Mouse (Mus musculus) embryonic facial prominence, embryonic 12.5 days (tissue): ENCODE data around the gene Ston1. TPM values are rescaled to one million over a fixed set of nuclear protein-coding genes. Genes with fewer than 3 reads are reported as not detected.

ENCODE experiments used
- ATAC-seq: fragments of 200-750 bp; cut with Nextera tagmentation; 2 replicates; pipeline ENCODE4 v1.8.0; 2017; ENCODE audit not compliant: insufficient number of reproducible peaks, insufficient read depth, low FRiP score, low TSS enrichment
- H3K27ac ChIP-seq: fragments of 300-500 bp; sonication (generic); 2 replicates; pipeline ENCODE4 v1.5.1; 2016; ENCODE audit warnings: mild to moderate bottlenecking
- H3K27me3 ChIP-seq: fragments of 300-500 bp; sonication (generic); 2 replicates; pipeline ENCODE4 v1.6.1; 2016; ENCODE audit warnings: mild to moderate bottlenecking, moderate library complexity
- H3K36me3 ChIP-seq: fragments of 300-500 bp; sonication (generic); 2 replicates; pipeline ENCODE4 v1.6.1; 2016; ENCODE audit warnings: mild to moderate bottlenecking
- H3K4me1 ChIP-seq: fragments of 300-500 bp; sonication (generic); 2 replicates; pipeline ENCODE4 v1.6.1; 2016
- H3K4me2 ChIP-seq: fragments of 300-500 bp; sonication (generic); replicated peaks from 2 replicates; pipeline ENCODE4 v1.6.1; 2016; ENCODE audit warnings: mild to moderate bottlenecking, moderate library complexity
- H3K4me3 ChIP-seq: fragments of 300-500 bp; sonication (generic); 2 replicates; pipeline ENCODE4 v1.5.1; 2016; ENCODE audit warnings: mild to moderate bottlenecking
- H3K9ac ChIP-seq: fragments of 300-500 bp; sonication (generic); 2 replicates; pipeline ENCODE4 v1.6.1; 2016; ENCODE audit warnings: mild to moderate bottlenecking, moderate library complexity
- H3K9me3 ChIP-seq: fragments of 300-500 bp; sonication (generic); 2 replicates; pipeline ENCODE4 v1.6.1; 2016; ENCODE audit warnings: mild to moderate bottlenecking, moderate library complexity
- WGBS: fragments of 180-500 bp; shearing (Covaris S2); methylation state at CpG from one replicate; pipeline ENCODE4 v1.1.7; 2016; 5-methylcytosine and 5-hydroxymethylcytosine counted together
- polyA plus RNA-seq: library from polyadenylated mRNA; unstranded; fragments of >200 nt; fragmentation: Nextera tagmentation; extraction: Ambion mirVana; gene quantifications from 2 replicates; pipeline ENCODE4 v1.2.1, GENCODE M21; 2016

Ston1 gene
- polyA plus RNA-seq, 1 experiment from 2014 or later, result 4.9 TPM

- Histone ChIP-seq H3K27me3 (no peaks in the 10 kb centered on the region), H3K36me3 (no peaks in the 10 kb centered on the region), H3K9ac (no peak overlapping the region), H3K4me3 (no peak overlapping the region), H3K4me1 (peaks cover 12% of the 10 kb centered on the region; the same call in 1 of the 2 replicates), H3K4me2 (no peak overlapping the region), H3K27ac (no peak overlapping the region), H3K9me3 (peaks cover 4% of the 10 kb centered on the region; the same call in 1 of the 2 replicates)
- no peak for ATAC-seq
These were observed 103.4 kb downstream of the Ston1 start for GRCm38 (mm10) chr17:88700901-88701300.

- Histone ChIP-seq H3K4me3 (no peak overlapping the region), H3K9ac (no peak overlapping the region), H3K27ac (no peak overlapping the region), H3K4me2 (no peak overlapping the region), H3K27me3 (no peaks in the 10 kb centered on the region), H3K4me1 (no peaks in the 10 kb centered on the region), H3K9me3 (peaks cover 4% of the 10 kb centered on the region; the same call in 1 of the 2 replicates), H3K36me3 (no peaks in the 10 kb centered on the region)
- no peak for ATAC-seq
- 26% methylated on average over 6 of the region's 6 CpGs for WGBS
These were observed 104.9 kb downstream of the Ston1 start for GRCm38 (mm10) chr17:88702345-88702744.

GRCm38 (mm10) chr17:88703112-88703511 lies 105.6 kb downstream of the Ston1 start:
- Histone ChIP-seq H3K9ac (no peak overlapping the region), H3K27ac (no peak overlapping the region), H3K9me3 (peaks cover 4% of the 10 kb centered on the region; the same call in 1 of the 2 replicates), H3K4me2 (no peak overlapping the region), H3K4me1 (no peaks in the 10 kb centered on the region), H3K27me3 (no peaks in the 10 kb centered on the region), H3K4me3 (no peak overlapping the region), H3K36me3 (no peaks in the 10 kb centered on the region)
- WGBS, result 43% methylated on average over 4 of the region's 4 CpGs
- no peak for ATAC-seq

DNA sequence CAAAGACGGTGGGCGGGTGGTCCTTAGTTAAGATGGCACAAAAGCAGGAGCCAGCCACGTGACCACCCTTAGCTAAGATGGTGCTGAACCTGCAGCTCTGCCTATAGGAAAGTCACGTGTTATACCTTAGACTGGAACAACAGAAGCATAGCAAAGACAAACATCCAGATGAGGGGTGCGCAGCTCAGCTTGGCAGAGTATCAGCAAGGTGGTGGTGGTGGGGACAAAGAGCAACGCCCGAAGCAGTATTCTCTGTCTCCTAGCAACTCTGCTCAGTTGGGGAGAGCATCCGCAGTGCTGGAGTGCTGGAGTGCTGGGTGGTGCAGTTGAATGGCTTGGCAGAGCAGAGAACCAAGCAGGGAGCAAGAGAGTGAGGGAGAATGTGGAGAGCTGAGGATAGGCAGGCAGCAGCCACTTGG lies 108.8 kb downstream of the Ston1 start:
- no peak overlapping the region for H3K9ac ChIP-seq
- no peaks in the 10 kb centered on the region for H3K9me3 ChIP-seq
- no peak for ATAC-seq
- no peak overlapping the region for H3K4me2 ChIP-seq
- H3K4me3 ChIP-seq, result no peak overlapping the region
- H3K4me1 ChIP-seq, result no peaks in the 10 kb centered on the region
- H3K27ac ChIP-seq, result no peak overlapping the region
- H3K27me3 ChIP-seq, result no peaks in the 10 kb centered on the region
- no peaks in the 10 kb centered on the region for H3K36me3 ChIP-seq
- 30% methylated on average over 8 of the region's 8 CpGs for WGBS

Other genes starting within 250 kb of the Ston1 start
- gene Foxn2, start 157.0 kb upstream of the Ston1 start, polyA plus RNA-seq, result 13.8 and 14.2 TPM in 2 replicates
- 21.4 and 22.9 TPM in 2 replicates for gene Ppp1r21, start 67.6 kb upstream of the Ston1 start, polyA plus RNA-seq
- gene Gtf2a1l, start 71.0 kb downstream of the Ston1 start, polyA plus RNA-seq, result 0.15 TPM in 1 of 2 replicates, not detected in the other
- gene Lhcgr, start 194.3 kb downstream of the Ston1 start, polyA plus RNA-seq, result 0.23 TPM in 1 of 2 replicates, not detected in the other